Mouse (Mus musculus) lung, embryonic 14.5 days (tissue): ENCODE measurements at regions not wholly inside any gene's neighbourhood (a gene's known extent, or its start where the extent isn't known, plus 50 kb on each side); places are given as distances from the start of the nearest gene placed in this dataset.
"Not testable (repeated sequence)": the region's sequence is repeated elsewhere in the genome, so short reads cannot be mapped to it uniquely, and the experiment has no call there.

Experiments
- ATAC-seq: fragments of 200-750 bp; cut with Nextera tagmentation; 2 replicates; pipeline ENCODE4 v1.8.0; 2017; ENCODE audit warnings: mild to moderate bottlenecking, moderate TSS enrichment, moderate library complexity; ENCODE audit not compliant: insufficient read depth
- DNase-seq: peaks from one replicate; pipeline ENCODE4 v3.0.0-alpha.2; 2015
- H3K27ac ChIP-seq: fragments of 300-500 bp; sonication (generic); 2 replicates; pipeline ENCODE4 v1.5.1; 2014; ENCODE audit warnings: low read depth, mild to moderate bottlenecking, moderate library complexity
- H3K27me3 ChIP-seq: fragments of 300-500 bp; sonication (generic); 2 replicates; pipeline ENCODE4 v1.6.1; 2014; ENCODE audit warnings: low read length, control low read depth; ENCODE audit not compliant: insufficient read depth
- H3K36me3 ChIP-seq: fragments of 300-500 bp; sonication (generic); 2 replicates; pipeline ENCODE4 v1.6.1; 2014; ENCODE audit warnings: control low read depth; ENCODE audit not compliant: insufficient read depth
- H3K4me1 ChIP-seq: fragments of 300-500 bp; sonication (generic); 2 replicates; pipeline ENCODE4 v1.6.1; 2014; ENCODE audit warnings: antibody characterized with exemption, control low read depth; ENCODE audit not compliant: insufficient read depth
- H3K4me2 ChIP-seq: fragments of 300-500 bp; sonication (generic); 2 replicates; pipeline ENCODE4 v1.6.1; 2014; ENCODE audit warnings: mild to moderate bottlenecking
- H3K4me3 ChIP-seq: fragments of 300-500 bp; sonication (generic); 2 replicates; pipeline ENCODE4 v1.5.1; 2014; ENCODE audit warnings: low read depth, low read length
- H3K9ac ChIP-seq: fragments of 300-500 bp; sonication (generic); 2 replicates; pipeline ENCODE4 v1.6.1; 2014
- H3K9me3 ChIP-seq: fragments of 300-500 bp; sonication (generic); 2 replicates; pipeline ENCODE4 v1.6.1; 2016; ENCODE audit warnings: low read depth, low read length, control low read depth
- CTCF ChIP-seq: IDR thresholded peaks from 2 replicates; pipeline ENCODE4 v1.5.1; 2016; ENCODE audit warnings: antibody characterized with exemption, low read depth
- WGBS: fragments of 180-500 bp; shearing (Covaris S2); extraction: QIAGEN DNeasy Blood & Tissue Kit; methylation state at CpG from one replicate; pipeline ENCODE4 v1.1.7; 2014; 5-methylcytosine and 5-hydroxymethylcytosine counted together

DNA sequence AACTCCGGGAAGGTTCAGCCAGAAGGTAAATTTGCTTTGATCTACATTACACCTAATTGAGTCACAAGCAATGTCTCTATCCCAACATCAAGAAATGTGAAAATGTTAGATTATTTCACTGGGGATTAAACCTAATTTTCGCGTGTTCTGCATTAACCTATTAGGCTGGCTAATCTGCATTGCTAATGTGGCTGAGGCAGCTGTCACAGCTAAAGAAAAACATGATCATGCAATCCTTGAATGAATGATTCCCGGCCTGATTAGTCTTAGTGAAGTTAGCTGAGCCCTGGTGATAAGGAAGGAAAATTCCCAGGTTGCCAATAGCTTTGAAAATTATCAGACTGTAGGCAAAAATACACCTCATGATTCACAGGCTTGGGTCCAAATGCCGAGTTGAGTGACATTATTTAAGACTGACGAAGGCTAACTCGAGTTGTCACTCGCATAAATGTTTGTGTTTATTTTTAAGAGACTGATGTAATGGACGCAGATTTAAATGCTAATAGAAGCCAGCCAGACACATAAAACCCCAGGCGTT is 131.5 kb upstream of the Kiz start:
- no peak overlapping the region for H3K4me3 ChIP-seq
- no peak for ATAC-seq

GRCm38 (mm10) chr2:146724924-146725555 is 130.6 kb upstream of the Kiz start:
- no peaks in the 10 kb centered on the region for H3K4me1 ChIP-seq
- TF ChIP-seq CTCF = no peak
- H3K4me3 ChIP-seq = no peak overlapping the region
- no peaks in the 10 kb centered on the region for H3K9me3 ChIP-seq
- no peak overlapping the region for H3K27ac ChIP-seq
- ATAC-seq = no peak
- H3K9ac ChIP-seq = no peak overlapping the region
- H3K36me3 ChIP-seq = no peaks in the 10 kb centered on the region
- H3K27me3 ChIP-seq = no peaks in the 10 kb centered on the region
- DNase-seq = no peak
- no peak overlapping the region for H3K4me2 ChIP-seq
- 38% methylated on average over 9 of the region's 9 CpGs for WGBS

More for the DNA sequence above, 131.5 kb upstream of the Kiz start:
- no peak overlapping the region for H3K27ac ChIP-seq
- H3K36me3 ChIP-seq = no peaks in the 10 kb centered on the region
- no peak for DNase-seq
- WGBS = 42% methylated on average over 10 of the region's 10 CpGs
- H3K4me1 ChIP-seq = no peaks in the 10 kb centered on the region
- no peaks in the 10 kb centered on the region for H3K9me3 ChIP-seq
- no peak overlapping the region for H3K4me2 ChIP-seq
- H3K9ac ChIP-seq = no peak overlapping the region
- no peak for TF ChIP-seq CTCF
- no peaks in the 10 kb centered on the region for H3K27me3 ChIP-seq

- no peaks in the 10 kb centered on the region for H3K36me3 ChIP-seq
- no peak overlapping the region for H3K9ac ChIP-seq
- ATAC-seq (no peak), DNase-seq (no peak)
- no peak overlapping the region for H3K27ac ChIP-seq
- no peaks in the 10 kb centered on the region for H3K9me3 ChIP-seq
- no peak overlapping the region for H3K4me3 ChIP-seq
- no peak for TF ChIP-seq CTCF
- H3K4me1 ChIP-seq = no peaks in the 10 kb centered on the region
- no peak overlapping the region for H3K4me2 ChIP-seq
- H3K27me3 ChIP-seq = no peaks in the 10 kb centered on the region
These were observed 127.0 kb upstream of the Kiz start for GRCm38 (mm10) chr2:146728693-146729092.

DNA sequence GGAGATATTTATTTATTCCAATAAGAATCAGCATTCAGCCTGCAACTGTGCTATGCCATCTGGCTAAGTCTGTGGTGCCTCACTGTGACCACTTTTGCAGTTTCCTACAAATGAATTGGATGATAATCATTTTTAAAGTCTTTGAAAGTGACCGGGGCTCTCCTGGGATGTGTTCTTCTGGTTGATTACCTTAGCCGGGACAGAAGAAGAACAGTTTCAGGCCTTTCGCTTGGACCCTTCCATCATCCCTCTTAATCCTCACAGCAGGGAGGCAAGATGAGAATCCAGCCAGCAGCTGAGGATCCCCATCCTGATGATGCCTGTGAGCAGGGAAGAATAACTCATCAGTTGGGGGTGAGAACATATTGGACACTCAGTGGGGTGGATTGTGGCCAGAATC is 124.6 kb upstream of the Kiz start:
- Histone ChIP-seq H3K9me3 (no peaks in the 10 kb centered on the region), H3K4me2 (no peak overlapping the region), H3K36me3 (no peaks in the 10 kb centered on the region), H3K27ac (no peak overlapping the region), H3K27me3 (no peaks in the 10 kb centered on the region), H3K9ac (no peak overlapping the region), H3K4me1 (no peaks in the 10 kb centered on the region), H3K4me3 (no peak overlapping the region)
- 75% methylated on average over 3 of the region's 3 CpGs for WGBS
- DNase-seq = no peak
- no peak for TF ChIP-seq CTCF
- ATAC-seq = no peak

GRCm38 (mm10) chr2:146732891-146733290 is 122.8 kb upstream of the Kiz start:
- not testable (repeated sequence) for H3K36me3 ChIP-seq

GRCm38 (mm10) chr2:146744396-146744795 is 111.3 kb upstream of the Kiz start:
- DNase-seq (no peak), ATAC-seq (no peak)
- Histone ChIP-seq H3K27ac (no peak overlapping the region), H3K27me3 (no peaks in the 10 kb centered on the region), H3K4me1 (no peaks in the 10 kb centered on the region), H3K9me3 (no peaks in the 10 kb centered on the region), H3K4me3 (no peak overlapping the region), H3K36me3 (no peaks in the 10 kb centered on the region), H3K4me2 (no peak overlapping the region), H3K9ac (no peak overlapping the region)
- no peak for TF ChIP-seq CTCF
- WGBS = 89% methylated on average over 2 of the region's 2 CpGs

More at GRCm38 (mm10) chr2:146732891-146733290, 122.8 kb upstream of the Kiz start:
- H3K4me2 ChIP-seq, H3K4me1 ChIP-seq, DNase-seq, ATAC-seq, H3K9ac ChIP-seq, H3K9me3 ChIP-seq, H3K4me3 ChIP-seq, H3K27ac ChIP-seq, H3K27me3 ChIP-seq: not testable (repeated sequence)
- 88% methylated on average over 2 of the region's 2 CpGs for WGBS

DNA sequence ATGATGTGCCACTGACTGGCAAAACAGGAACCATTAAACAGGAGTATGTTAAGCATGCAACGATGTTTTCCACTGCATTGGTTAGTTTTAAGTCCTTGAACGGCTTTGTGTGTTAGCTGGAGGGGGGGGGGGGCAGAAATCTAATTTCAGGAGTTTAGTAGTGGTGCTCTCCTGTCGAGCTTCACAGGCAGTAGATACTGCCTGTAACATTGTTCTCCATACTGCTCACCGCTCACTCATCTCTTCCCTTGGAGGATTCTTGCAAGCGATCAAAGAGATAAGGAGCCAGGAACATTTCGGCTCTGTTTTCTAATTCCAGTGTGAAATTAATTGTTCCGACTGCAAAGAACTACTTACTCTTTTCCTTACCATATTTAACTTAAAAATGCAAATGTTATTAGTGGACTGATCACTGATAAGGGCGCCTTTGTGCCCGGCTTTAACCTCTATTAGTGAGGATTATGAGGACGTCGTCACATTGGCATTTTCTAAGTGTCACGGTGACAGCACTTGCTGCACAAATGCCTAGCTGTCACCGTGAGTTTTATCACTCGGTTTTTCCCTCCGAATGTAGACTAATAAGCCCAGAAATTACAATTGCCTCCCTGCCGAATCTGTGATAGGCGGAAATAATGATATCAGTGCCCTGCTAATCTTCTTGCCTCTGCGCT is 110.5 kb upstream of the Kiz start:
- DNase-seq = no peak
- Histone ChIP-seq H3K9ac (no peak overlapping the region), H3K9me3 (no peaks in the 10 kb centered on the region), H3K4me1 (no peaks in the 10 kb centered on the region), H3K36me3 (no peaks in the 10 kb centered on the region), H3K27ac (no peak overlapping the region), H3K27me3 (no peaks in the 10 kb centered on the region), H3K4me3 (no peak overlapping the region), H3K4me2 (peak overlapping the region; percentile 11; the same call in 1 of the 2 replicates)
- WGBS = 64% methylated on average over 18 of the region's 18 CpGs
- TF ChIP-seq CTCF = no peak
- no peak for ATAC-seq
